Mouse (Mus musculus): ENCODE measurements at regions not wholly inside any gene's neighbourhood (a gene's known extent, or its start where the extent isn't known, plus 50 kb on each side); places are given as distances from the start of the nearest gene placed in this dataset.

DNA sequence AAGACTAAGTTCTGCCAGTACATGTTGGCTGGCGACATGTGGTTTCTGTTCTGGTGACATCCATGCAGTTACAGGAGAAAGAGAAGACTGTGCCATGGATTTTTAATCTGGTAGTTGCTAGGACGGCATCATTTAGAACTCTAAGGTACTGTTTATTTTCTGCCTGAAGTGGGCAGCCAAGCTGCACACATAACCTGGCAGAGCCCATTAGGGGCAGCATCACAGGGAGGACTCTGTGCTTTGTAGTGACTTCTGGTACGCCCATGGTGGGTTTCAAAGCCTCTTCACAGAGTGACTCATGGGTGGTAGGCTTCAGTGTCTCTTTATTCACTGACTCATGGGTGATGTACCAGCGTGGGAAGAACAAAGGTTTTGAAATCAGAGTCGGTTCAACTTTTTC lies 792.8 kb downstream of the Nr2f2 start:
- Histone ChIP-seq H3K9ac (ENCODE audit: insufficient read depth, low read depth) (no peak overlapping the region), H3K27ac (ENCODE audit: insufficient read depth, low read depth) (no peak overlapping the region), H3K36me3 (replicated peaks in 1 of 2; ENCODE audit: control insufficient read depth in 1 of 2, insufficient read depth in 1 of 2, low read length in 1 of 2) (no peaks in the 10 kb centered on the region), H3K4me2 (ENCODE audit: insufficient read depth, low read depth, poor library complexity, severe bottlenecking) (no peak overlapping the region), H3K79me2 (replicated peaks; ENCODE audit: control insufficient read depth, extremely low read depth, insufficient read depth, poor library complexity, severe bottlenecking) (no peaks in the 10 kb centered on the region), H3K27me3 (replicated peaks) (no peaks in the 10 kb centered on the region), H3K9me3 (replicated peaks; ENCODE audit: low read length) (peaks cover 38% of the 10 kb centered on the region), H3K4me3 (replicated peaks in 1 of 3; ENCODE audit: low read depth in 2 of 3, low read length in 2 of 3, poor library complexity in 1 of 3) (no peak overlapping the region), H3K4me1 (ENCODE audit: control insufficient read depth in 1 of 2, insufficient read depth in 2 of 2) (no peaks in the 10 kb centered on the region)
- DNase-seq (ENCODE audit: extremely low read depth): no peak
- in situ Hi-C loops (cut with MboI; ENCODE audit: low pct_ligation_motif_present, low pct_unique_long_range_greater_than_20kb, low sequenced_read_pairs) (no loop called here), dilution Hi-C loops (cut with MboI; ENCODE audit: extremely low pct_ligation_motif_present, extremely low pct_unique_long_range_greater_than_20kb, low sequenced_read_pairs) (no loop called here)
- TF ChIP-seq ETS1 (conservative IDR thresholded peaks at IDR 0.05; ENCODE audit: low read depth, low read length) (no peak), RAD21 (IDR thresholded peaks at IDR 0.05; ENCODE audit: low read depth, low read length) (no peak), JUND (conservative IDR thresholded peaks at IDR 0.05; ENCODE audit: low read depth, low read length) (no peak), ZKSCAN1 (IDR thresholded peaks at IDR 0.05; ENCODE audit: borderline replicate concordance, low read depth, low read length) (no peak), UBTF (IDR thresholded peaks at IDR 0.05; ENCODE audit: low read depth, low read length) (no peak), JUN (IDR thresholded peaks at IDR 0.05; ENCODE audit: insufficient read depth, low read depth, low read length) (no peak), ZNF384 (IDR thresholded peaks at IDR 0.05; ENCODE audit: low read depth, low read length) (no peak), NELFE (IDR thresholded peaks at IDR 0.05; ENCODE audit: low read depth, low read length) (no peak), MEF2A (IDR thresholded peaks at IDR 0.05; ENCODE audit: borderline replicate concordance, low read depth, low read length) (no peak), CHD1 (IDR thresholded peaks at IDR 0.05; ENCODE audit: low read depth, low read length) (no peak), USF1 (IDR thresholded peaks at IDR 0.05; ENCODE audit: low read depth, low read length) (no peak), GABPA (IDR thresholded peaks at IDR 0.05; ENCODE audit: insufficient replicate concordance, low read depth, low read length) (no peak), MAZ (IDR thresholded peaks at IDR 0.05; ENCODE audit: low read depth, low read length) (no peak), E2F4 (IDR thresholded peaks at IDR 0.05; ENCODE audit: insufficient replicate concordance, low read depth, low read length) (no peak), MYC (IDR thresholded peaks at IDR 0.05; ENCODE audit: low read depth, low read length) (no peak), IRF4 (IDR thresholded peaks at IDR 0.05; ENCODE audit: low read depth, low read length) (no peak)

DNA sequence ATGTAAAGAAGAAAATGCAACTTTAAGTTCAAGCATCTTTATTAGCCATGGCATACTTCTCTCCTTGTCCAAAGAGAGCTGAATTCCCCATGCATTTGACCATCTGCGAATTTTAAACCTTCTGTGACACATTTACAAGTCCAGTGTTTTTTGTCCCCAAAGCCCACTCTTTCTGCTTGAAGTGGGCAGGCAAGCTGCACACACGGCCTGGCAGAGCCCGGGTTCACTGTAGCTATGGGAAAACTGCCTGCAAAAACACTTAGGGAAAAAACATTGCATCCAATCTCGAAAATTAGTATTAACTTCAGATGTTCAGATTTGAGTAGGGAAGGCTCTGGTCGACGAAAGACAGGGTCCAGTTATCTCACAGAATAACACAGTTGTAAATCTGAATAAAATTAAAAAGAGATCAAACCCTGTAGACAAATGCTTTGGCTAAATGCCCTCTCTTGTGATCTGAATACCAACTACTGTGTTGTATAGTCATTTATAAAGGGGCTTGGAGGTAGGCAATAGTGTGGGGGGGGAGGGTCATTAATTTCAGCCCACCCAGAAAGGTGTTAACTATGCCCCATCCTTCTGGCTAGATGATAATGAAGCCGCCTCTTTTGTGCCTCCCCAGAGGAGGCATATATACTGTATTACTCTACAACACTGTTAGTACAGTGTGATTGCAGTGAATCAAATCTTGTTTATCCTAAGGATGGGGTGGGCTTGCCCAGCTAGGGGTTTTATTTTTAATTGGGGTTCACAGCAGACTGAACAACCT lies 793.7 kb downstream of the Nr2f2 start:
- Histone ChIP-seq H3K9me3 (replicated peaks; ENCODE audit: low read length) (peaks cover 37% of the 10 kb centered on the region), H3K9ac (ENCODE audit: insufficient read depth, low read depth) (no peak overlapping the region), H3K27me3 (replicated peaks) (no peaks in the 10 kb centered on the region), H3K4me3 (replicated peaks in 1 of 3; ENCODE audit: low read depth in 2 of 3, low read length in 2 of 3, poor library complexity in 1 of 3) (no peak overlapping the region), H3K36me3 (replicated peaks in 1 of 2; ENCODE audit: control insufficient read depth in 1 of 2, insufficient read depth in 1 of 2, low read length in 1 of 2) (no peaks in the 10 kb centered on the region), H3K79me2 (replicated peaks; ENCODE audit: control insufficient read depth, extremely low read depth, insufficient read depth, poor library complexity, severe bottlenecking) (no peaks in the 10 kb centered on the region), H3K27ac (ENCODE audit: insufficient read depth, low read depth) (no peak overlapping the region), H3K4me1 (ENCODE audit: control insufficient read depth in 1 of 2, insufficient read depth in 2 of 2) (no peaks in the 10 kb centered on the region), H3K4me2 (ENCODE audit: insufficient read depth, low read depth, poor library complexity, severe bottlenecking) (no peak overlapping the region)
- no peak for DNase-seq (ENCODE audit: extremely low read depth)
- TF ChIP-seq USF2 (conservative IDR thresholded peaks at IDR 0.05; ENCODE audit: low read depth, low read length) (no peak), KAT2A (IDR thresholded peaks at IDR 0.05; ENCODE audit: insufficient replicate concordance, low read length) (no peak), MXI1 (IDR thresholded peaks at IDR 0.05; ENCODE audit: low read depth, low read length) (no peak), ELF1 (IDR thresholded peaks at IDR 0.05; ENCODE audit: low read depth, low read length) (no peak), BHLHE40 (IDR thresholded peaks at IDR 0.05; ENCODE audit: low read depth, low read length) (no peak), TBP (conservative IDR thresholded peaks at IDR 0.05; ENCODE audit: low read depth, low read length) (no peak), MEF2A (IDR thresholded peaks at IDR 0.05; ENCODE audit: borderline replicate concordance, low read depth, low read length) (no peak), SIN3A (IDR thresholded peaks at IDR 0.05; ENCODE audit: low read length) (no peak), JUN (IDR thresholded peaks at IDR 0.05; ENCODE audit: insufficient read depth, low read depth, low read length) (no peak), CTCF (conservative IDR thresholded peaks at IDR 0.05 in 1 of 2, IDR thresholded peaks at IDR 0.05 in 1 of 2; ENCODE audit: low read depth in 2 of 2, low read length in 2 of 2) (no peak), MYC (IDR thresholded peaks at IDR 0.05; ENCODE audit: low read depth, low read length) (no peak), POLR2AphosphoS2 (IDR thresholded peaks at IDR 0.05; ENCODE audit: low read depth, low read length) (no peak), NRF1 (IDR thresholded peaks at IDR 0.05; ENCODE audit: low read depth, low read length) (no peak), RCOR1 (conservative IDR thresholded peaks at IDR 0.05; ENCODE audit: low read depth, low read length) (no peak), ZMIZ1 (IDR thresholded peaks at IDR 0.05; ENCODE audit: low read depth, low read length) (no peak), GABPA (IDR thresholded peaks at IDR 0.05; ENCODE audit: insufficient replicate concordance, low read depth, low read length) (no peak), ZNF384 (IDR thresholded peaks at IDR 0.05; ENCODE audit: low read depth, low read length) (no peak), ZKSCAN1 (IDR thresholded peaks at IDR 0.05; ENCODE audit: borderline replicate concordance, low read depth, low read length) (no peak), HCFC1 (IDR thresholded peaks at IDR 0.05; ENCODE audit: low read depth, low read length) (no peak)
- in situ Hi-C loops (cut with MboI; ENCODE audit: low pct_ligation_motif_present, low pct_unique_long_range_greater_than_20kb, low sequenced_read_pairs) (no loop called here), dilution Hi-C loops (cut with MboI; ENCODE audit: extremely low pct_ligation_motif_present, extremely low pct_unique_long_range_greater_than_20kb, low sequenced_read_pairs) (no loop called here)

All from CH12.LX (cell line).